ENCODE assay signal across 8 mouse cellular contexts in the genomic region with DNA sequence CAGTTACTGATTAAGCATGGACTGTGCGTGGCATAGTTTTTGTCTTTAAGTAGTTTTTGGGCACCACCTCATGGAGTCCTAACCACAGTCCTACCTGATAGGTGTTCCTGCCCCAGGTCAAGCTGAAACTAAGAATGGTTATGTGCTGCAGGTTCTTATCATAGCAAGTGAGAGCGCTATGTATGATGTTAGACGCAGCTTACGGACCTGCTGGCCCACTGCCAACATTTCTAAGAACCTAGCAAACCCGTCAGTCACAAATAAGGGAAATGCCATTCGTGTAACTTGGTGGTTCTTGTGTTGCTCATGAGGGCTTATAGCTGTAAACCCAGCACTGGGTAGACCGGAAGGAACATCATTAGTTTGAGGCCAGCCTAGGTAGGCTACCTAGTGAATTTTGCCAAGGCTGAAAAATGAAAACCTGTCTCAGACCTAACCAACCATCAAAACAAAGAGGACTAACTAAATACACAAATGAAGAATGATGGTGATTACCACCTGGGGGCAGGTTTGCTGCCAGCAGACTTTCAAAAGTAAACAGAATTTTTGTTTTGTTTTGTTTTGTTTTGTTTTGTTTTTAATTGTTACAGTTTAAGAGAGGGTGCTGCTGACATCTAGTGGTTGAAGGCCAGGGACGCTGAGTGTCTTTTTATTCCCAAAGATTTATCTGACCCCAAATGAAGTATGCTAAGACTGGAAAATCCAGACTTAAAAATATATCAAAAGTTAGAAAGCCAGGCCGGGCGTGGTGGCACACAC. TPM values are rescaled to one million over a fixed set of nuclear protein-coding genes. Genes with fewer than 3 reads are reported as not detected.
A peak's percentile ranks its signal among the peaks of the same experiment; 100 is the strongest.
DNase-seq lines count a peak whose midpoint lies in the region; ATAC-seq and TF ChIP-seq lines count a peak whose summit lies in the region.

No protein-coding gene starts in this region.

- intact Hi-C loops in left cerebral cortex, adult 2 months (cut with DNase I), result loop anchor here (2.0 kb wide), 1 partner anchor 131 kb away; no protein-coding TSS in a partner anchor

- peak overlapping the region; percentile 23; the same call in 1 of the 2 replicates for H3K4me3 ChIP-seq in left cerebral cortex, adult 2 months
- peak overlapping the region; percentile 11; the same call in 1 of the 2 replicates for H3K4me3 ChIP-seq in intestine, embryonic 16.5 days (ENCODE audit: low read length)
- H3K4me3 ChIP-seq in lung, embryonic 14.5 days (ENCODE audit: low read depth, low read length), result no peak overlapping the region
- no peak overlapping the region for H3K4me3 ChIP-seq in small intestine, adult 2 months (ENCODE audit: low read depth, low read length)

- H3K9me3 ChIP-seq in intestine, embryonic 16.5 days (ENCODE audit: control insufficient read depth, low read length), result no peaks in the 10 kb centered on the region
- H3K9me3 ChIP-seq in lung, embryonic 14.5 days (ENCODE audit: low read depth, low read length), result peaks cover 2% of the 10 kb centered on the region; the same call in 1 of the 2 replicates

- H3K9ac ChIP-seq in intestine, embryonic 16.5 days (ENCODE audit: low read depth, low read length), result no peak overlapping the region
- 0 out of 2 replicates have a peak overlapping the region, but pooled peaks have one; percentile 3 for H3K9ac ChIP-seq in lung, embryonic 14.5 days

- ATAC-seq in erythroid progenitor cell, adult 5-6 weeks (replicated peaks; ENCODE audit: low FRiP score, poor library complexity, severe bottlenecking), result peak; percentile 79
- peak; percentile 49 for ATAC-seq in intestine, embryonic 16.5 days
- peak; percentile 58 for ATAC-seq in lung, embryonic 14.5 days (ENCODE audit: insufficient read depth)
- no peak for ATAC-seq in frontal cortex, adult (ENCODE audit: low TSS enrichment)

- no peak for TF ChIP-seq POLR2A in small intestine, adult 2 months (IDR thresholded peaks at IDR 0.05; ENCODE audit: low read depth, low read length)

- no peak overlapping the region for H3K27ac ChIP-seq in left cerebral cortex, adult 2 months
- no peak overlapping the region for H3K27ac ChIP-seq in intestine, embryonic 16.5 days (ENCODE audit: low read length)
- H3K27ac ChIP-seq in lung, embryonic 14.5 days (ENCODE audit: low read depth), result no peak overlapping the region
- H3K27ac ChIP-seq in small intestine, adult 2 months (ENCODE audit: insufficient read depth, low read depth, low read length), result 0 out of 2 replicates have a peak overlapping the region, but pooled peaks have one; percentile 21

- H3K4me1 ChIP-seq in intestine, embryonic 16.5 days (ENCODE audit: control insufficient read depth, insufficient read depth, low read length), result peaks cover 9% of the 10 kb centered on the region
- peaks cover 8% of the 10 kb centered on the region for H3K4me1 ChIP-seq in lung, embryonic 14.5 days (ENCODE audit: insufficient read depth)
- H3K4me1 ChIP-seq in small intestine, adult 2 months (ENCODE audit: control insufficient read depth, insufficient read depth, insufficient read length, low read length), result peaks cover 21% of the 10 kb centered on the region; the same call in 1 of the 2 replicates

- DNase-seq in left cerebral cortex, adult 2 months (ENCODE audit: extremely low spot score in 1 of 2, low spot score in 2 of 2), result no peak
- DNase-seq in left cerebral cortex, adult 11 months (ENCODE audit: low spot score), result no peak
- peak; percentile 22 for DNase-seq in R1 (ENCODE audit: low read depth, low spot score)
- DNase-seq in lung, embryonic 14.5 days, result peak; percentile 84

- peak overlapping the region; percentile 44 for H3K4me2 ChIP-seq in intestine, embryonic 16.5 days (ENCODE audit: low read depth, low read length)
- peak overlapping the region; percentile 54 for H3K4me2 ChIP-seq in lung, embryonic 14.5 days

- no peaks in the 10 kb centered on the region for H3K36me3 ChIP-seq in intestine, embryonic 16.5 days (ENCODE audit: control insufficient read depth, insufficient read depth, low read length)
- H3K36me3 ChIP-seq in lung, embryonic 14.5 days (ENCODE audit: insufficient read depth), result no peaks in the 10 kb centered on the region
- no peaks in the 10 kb centered on the region for H3K36me3 ChIP-seq in small intestine, adult 2 months (ENCODE audit: control insufficient read depth, insufficient read depth, low read length)

- 38% methylated on average over 10 of the region's 10 CpGs for WGBS in intestine, embryonic 16.5 days
- WGBS in lung, embryonic 14.5 days, result 29% methylated on average over 10 of the region's 10 CpGs
- WGBS in small intestine, adult 2 months, result 12% methylated on average over 10 of the region's 10 CpGs

- H3K27me3 ChIP-seq in intestine, embryonic 16.5 days (replicated peaks; ENCODE audit: control insufficient read depth, insufficient read depth, low read length), result no peaks in the 10 kb centered on the region
- H3K27me3 ChIP-seq in lung, embryonic 14.5 days (ENCODE audit: insufficient read depth, low read length), result no peaks in the 10 kb centered on the region
- H3K27me3 ChIP-seq in small intestine, adult 2 months (ENCODE audit: control insufficient read depth, insufficient read depth, low read length), result no peaks in the 10 kb centered on the region

- peak; percentile 69 for TF ChIP-seq CTCF in left cerebral cortex, adult 2 months (IDR thresholded peaks at IDR 0.05)
- TF ChIP-seq CTCF in lung, embryonic 14.5 days (IDR thresholded peaks at IDR 0.05; ENCODE audit: low read depth), result peak; percentile 64
- TF ChIP-seq CTCF in small intestine, adult 2 months (IDR thresholded peaks at IDR 0.05; ENCODE audit: extremely low read depth, insufficient read length, insufficient replicate concordance, low read depth, low read length), result no peak

RNA-seq across cellular contexts. Expression of gene Lpin2, which starts 13.5 kb away (rescaled TPM):
- total RNA-seq in left cerebral cortex, adult 2 months (2021), result 10 to 100 TPM; 85.2 to 86.5 TPM
- 68.8 and 90.1 TPM in 2 replicates for total RNA-seq in erythroid progenitor cell, adult 5-6 weeks (2015; ENCODE audit: low replicate concordance)
- 101 and 122 TPM in 2 replicates for total RNA-seq in erythroid progenitor cell, adult 5-6 weeks (2017; ENCODE audit: low replicate concordance)
- polyA plus RNA-seq in intestine, embryonic 16.5 days (2015; fragmentation: Nextera tagmentation; extraction: Ambion mirVana), result 19.2 and 22.7 TPM in 2 replicates
- polyA plus RNA-seq in lung, embryonic 14.5 days (2014; fragmentation: Nextera tagmentation; extraction: Ambion mirVana), result 37.2 and 39.9 TPM in 2 replicates
- 7.7 and 39.8 TPM in 2 replicates for polyA plus RNA-seq in small intestine, adult 2 months (2012; rRNA removed)

Comparison
In these comparisons a context has a peak if more than half of its experiments do, and no peak if none do; other contexts are left out.
1. DNase-seq: peak in R1 (single experiment) and lung, embryonic 14.5 days (single experiment); none in left cerebral cortex, adult 2 months (0 of 2) and left cerebral cortex, adult 11 months (single experiment).
2. H3K4me3 ChIP-seq: peak in left cerebral cortex, adult 2 months (single experiment) and intestine, embryonic 16.5 days (single experiment); none in lung, embryonic 14.5 days (single experiment) and small intestine, adult 2 months (single experiment).